ENCODE assay signal across 8 mouse cellular contexts in genomic region chr12:73585241-73585801, GRCm38 (mm10). TPM values are rescaled to one million over a fixed set of nuclear protein-coding genes. Genes with fewer than 3 reads are reported as not detected.
DNase-seq lines count a peak whose midpoint lies in the region; ATAC-seq and TF ChIP-seq lines count a peak whose summit lies in the region.

No protein-coding gene starts in this region.

- H3K4me1 ChIP-seq in lung, adult 2 months (ENCODE audit: control insufficient read depth, insufficient read depth, low read length), result peaks cover 5% of the 10 kb centered on the region
- peaks cover 12% of the 10 kb centered on the region; the same call in 1 of the 2 replicates for H3K4me1 ChIP-seq in hindbrain, embryonic 12.5 days
- no peaks in the 10 kb centered on the region; the same call in 1 of the 2 replicates for H3K4me1 ChIP-seq in liver, embryonic 15.5 days (replicated peaks)

- H3K9me3 ChIP-seq in hindbrain, embryonic 12.5 days (replicated peaks), result no peaks in the 10 kb centered on the region
- no peaks in the 10 kb centered on the region for H3K9me3 ChIP-seq in liver, embryonic 15.5 days (replicated peaks)

- H3K9ac ChIP-seq in hindbrain, embryonic 12.5 days, result peak overlapping the region; percentile 67
- H3K9ac ChIP-seq in liver, embryonic 15.5 days, result peak overlapping the region; percentile 38; the same call in 1 of the 2 replicates

- under 1% methylated on average over 33 of the region's 33 CpGs for WGBS in lung, adult 2 months
- 1% methylated on average over 33 of the region's 33 CpGs for WGBS in hindbrain, embryonic 12.5 days
- WGBS in liver, embryonic 15.5 days (ENCODE audit: insufficient replicate concordance), result under 1% methylated on average over 33 of the region's 33 CpGs

- H3K36me3 ChIP-seq in hindbrain, embryonic 12.5 days, result no peaks in the 10 kb centered on the region
- no peaks in the 10 kb centered on the region for H3K36me3 ChIP-seq in liver, embryonic 15.5 days (replicated peaks)
- H3K36me3 ChIP-seq in splenic B cell, adult 2 months (ENCODE audit: control insufficient read depth, insufficient read depth, low read length, poor library complexity, severe bottlenecking), result no peaks in the 10 kb centered on the region

- peak; percentile 12; the same call in 1 of the 2 replicates for ATAC-seq in common myeloid progenitor, adult 5-6 weeks (replicated peaks; ENCODE audit: low read depth, poor library complexity, severe bottlenecking)
- ATAC-seq in hindbrain, embryonic 12.5 days (ENCODE audit: low FRiP score), result peak; percentile 41; the same call in 1 of the 2 replicates
- ATAC-seq in liver, embryonic 15.5 days (ENCODE audit: insufficient read depth), result no peak

- H3K4me3 ChIP-seq in lung, adult 2 months (replicated peaks; ENCODE audit: extremely low read depth, low read depth, low read length), result peak overlapping the region; percentile 72
- H3K4me3 ChIP-seq in hindbrain, embryonic 12.5 days, result peak overlapping the region; percentile 73
- H3K4me3 ChIP-seq in liver, embryonic 15.5 days (replicated peaks), result peak overlapping the region; percentile 59

- H3K27ac ChIP-seq in hindbrain, embryonic 12.5 days, result no peak overlapping the region; the same call in 1 of the 2 replicates
- H3K27ac ChIP-seq in liver, embryonic 15.5 days (replicated peaks), result no peak overlapping the region

- H3K27me3 ChIP-seq in hindbrain, embryonic 12.5 days, result peaks cover 41% of the 10 kb centered on the region
- peaks cover 50% of the 10 kb centered on the region for H3K27me3 ChIP-seq in liver, embryonic 15.5 days
- H3K27me3 ChIP-seq in splenic B cell, adult 2 months (ENCODE audit: control insufficient read depth, insufficient read depth, low read length, poor library complexity, severe bottlenecking), result peaks cover 6% of the 10 kb centered on the region; the same call in 1 of the 2 replicates

- H3K4me2 ChIP-seq in hindbrain, embryonic 12.5 days (replicated peaks), result peak overlapping the region; percentile 95
- H3K4me2 ChIP-seq in liver, embryonic 15.5 days, result peak overlapping the region; percentile 77

- no peak for TF ChIP-seq POLR2A in lung, adult 2 months (IDR thresholded peaks at IDR 0.05; ENCODE audit: borderline replicate concordance, extremely low read depth, low read depth, low read length)

- peak; percentile 47 for DNase-seq in lung, adult 2 months
- no peak for DNase-seq in lung, postnatal 14 days
- DNase-seq in splenic B cell, adult 2 months (ENCODE audit: low read depth, low spot score), result peak; percentile 11
- no peak for DNase-seq in urinary bladder, postnatal 4 days (ENCODE audit: low spot score in 2 of 2)
- DNase-seq in cerebellum, adult 11 months, result no peak

- TF ChIP-seq CTCF in lung, adult 2 months (IDR thresholded peaks at IDR 0.05; ENCODE audit: insufficient read depth, low read length), result no peak

RNA-seq across cellular contexts. Expression of gene Prkch, which starts 0.7 kb away (rescaled TPM):
- 39.2 and 41.8 TPM in 2 replicates for polyA plus RNA-seq in lung, adult 2 months (2012; rRNA removed)
- total RNA-seq in common myeloid progenitor, adult 5-6 weeks (2017), result 15.9 and 18.0 TPM in 2 replicates
- polyA plus RNA-seq in hindbrain, embryonic 12.5 days (2016; fragmentation: Nextera tagmentation; extraction: Ambion mirVana), result 11.0 TPM in 2 replicates
- polyA plus RNA-seq in liver, embryonic 15.5 days (2015; fragmentation: Nextera tagmentation; extraction: Ambion mirVana), result 1.9 and 2.4 TPM in 2 replicates

RNA-seq across cellular contexts. Expression of gene Tmem30b, which starts 39.1 kb away (rescaled TPM):
- polyA plus RNA-seq in lung, adult 2 months (2012; rRNA removed), result 15.5 and 18.4 TPM in 2 replicates
- total RNA-seq in common myeloid progenitor, adult 5-6 weeks (2017), result 0.46 TPM in 1 of 2 replicates, not detected in the other
- 5.7 and 7.1 TPM in 2 replicates for polyA plus RNA-seq in hindbrain, embryonic 12.5 days (2016; fragmentation: Nextera tagmentation; extraction: Ambion mirVana)
- polyA plus RNA-seq in liver, embryonic 15.5 days (2015; fragmentation: Nextera tagmentation; extraction: Ambion mirVana), result 8.8 and 9.3 TPM in 2 replicates

Comparison
In these comparisons a context has a peak if more than half of its experiments do, and no peak if none do; other contexts are left out.
1. DNase-seq: peak in lung, adult 2 months (single experiment) and splenic B cell, adult 2 months (single experiment); none in lung, postnatal 14 days (single experiment), urinary bladder, postnatal 4 days (0 of 2) and cerebellum, adult 11 months (single experiment).
2. Peak in every context shown above with its lines, with median percentiles within 50 percentile points of each other: H3K4me3 ChIP-seq.